Mouse (Mus musculus) CH12.LX (cell line): Measurements from ENCODE around the gene Cd33. TPM values are rescaled to one million over a fixed set of nuclear protein-coding genes. Genes with fewer than 3 reads are reported as not detected.

Experiments
- DNase-seq: peaks from one replicate; pipeline ENCODE4 v3.0.0-alpha.2; 2013; ENCODE audit errors: extremely low read depth
- H3K27ac ChIP-seq: 2 replicates; pipeline ENCODE4 v1.5.1; 2012; ENCODE audit warnings: low read depth, mild to moderate bottlenecking, control low read depth, moderate library complexity; ENCODE audit not compliant: insufficient read depth
- H3K27me3 ChIP-seq: replicated peaks from 2 replicates; pipeline ENCODE3; 2012; ENCODE audit warnings: inconsistent platforms
- H3K36me3 ChIP-seq, 2 experiments: replicated peaks in 1 of 2; 2 replicates each; pipeline versions ENCODE3 to v1.6.1; 2012; ENCODE audit warnings: inconsistent platforms in 1 of 2, low read length in 1 of 2, mild to moderate bottlenecking in 1 of 2, mixed read lengths in 1 of 2, moderate library complexity in 1 of 2; ENCODE audit not compliant: control insufficient read depth in 1 of 2, insufficient read depth in 1 of 2
- H3K4me1 ChIP-seq, 2 experiments: 2 replicates each; pipeline ENCODE4 v1.6.1; 2012; ENCODE audit warnings: inconsistent platforms in 1 of 2, moderate library complexity in 1 of 2; ENCODE audit not compliant: insufficient read depth in 2 of 2, control insufficient read depth in 1 of 2
- H3K4me2 ChIP-seq: 2 replicates; pipeline ENCODE4 v1.6.1; 2012; ENCODE audit warnings: low read depth, mild to moderate bottlenecking, control low read depth; ENCODE audit not compliant: poor library complexity, insufficient read depth, severe bottlenecking
- H3K4me3 ChIP-seq, 3 experiments: fragments of 150-350 bp in 1 of 3; sonication (generic) in 1 of 3; replicated peaks in 1 of 3; 2 replicates each; pipeline versions ENCODE3 to v1.5.1; 2011 to 2012; ENCODE audit warnings: low read depth in 2 of 3, low read length in 2 of 3, mild to moderate bottlenecking in 2 of 3, moderate library complexity in 2 of 3, control low read depth in 1 of 3, improper control_type of control experiment in 1 of 3, inconsistent platforms in 1 of 3, mixed read lengths in 1 of 3; ENCODE audit not compliant: poor library complexity in 1 of 3
- H3K79me2 ChIP-seq: replicated peaks from 2 replicates; pipeline ENCODE4 v1.6.1; 2012; ENCODE audit warnings: mild to moderate bottlenecking, moderate library complexity; ENCODE audit not compliant: control insufficient read depth, poor library complexity, insufficient read depth, severe bottlenecking; ENCODE audit errors: extremely low read depth
- H3K9ac ChIP-seq: 2 replicates; pipeline ENCODE4 v1.6.1; 2012; ENCODE audit warnings: low read depth, mild to moderate bottlenecking, control low read depth, moderate library complexity; ENCODE audit not compliant: insufficient read depth
- H3K9me3 ChIP-seq: replicated peaks from 2 replicates; pipeline ENCODE3; 2012; ENCODE audit warnings: low read length, inconsistent platforms, mixed read lengths
- CHD2 ChIP-seq: IDR thresholded peaks from 2 replicates; pipeline ENCODE4 v1.6.1; 2011; ENCODE audit warnings: low read length, improper control_type of control experiment
- CTCF ChIP-seq, 2 experiments: IDR thresholded peaks in 1 of 2; conservative IDR thresholded peaks in 1 of 2; 2 replicates each; pipeline ENCODE4 v1.5.1; 2011 to 2012; ENCODE audit warnings: low read depth in 2 of 2, low read length in 2 of 2, improper control_type of control experiment in 1 of 2, inconsistent platforms in 1 of 2, mild to moderate bottlenecking in 1 of 2, moderate library complexity in 1 of 2
- EP300 ChIP-seq: IDR thresholded peaks from 2 replicates; pipeline ENCODE4 v1.6.1; 2011; ENCODE audit warnings: low read length, improper control_type of control experiment
- ETS1 ChIP-seq: conservative IDR thresholded peaks from 2 replicates; pipeline ENCODE4 v1.6.1; 2012; ENCODE audit warnings: low read depth, mild to moderate bottlenecking, inconsistent platforms, low read length, improper control_type of control experiment, moderate library complexity
- GABPA ChIP-seq: IDR thresholded peaks from 2 replicates; pipeline ENCODE4 v1.6.1; 2012; ENCODE audit warnings: low read depth, low read length, improper control_type of control experiment, inconsistent platforms; ENCODE audit not compliant: insufficient replicate concordance
- HCFC1 ChIP-seq: IDR thresholded peaks from 2 replicates; pipeline ENCODE4 v1.6.1; 2012; ENCODE audit warnings: low read depth, mild to moderate bottlenecking, inconsistent platforms, low read length, improper control_type of control experiment
- MAX ChIP-seq: IDR thresholded peaks from 2 replicates; pipeline ENCODE4 v1.6.1; 2011; ENCODE audit warnings: low read length, improper control_type of control experiment
- NRF1 ChIP-seq: IDR thresholded peaks from 2 replicates; pipeline ENCODE4 v1.6.1; 2014; ENCODE audit warnings: low read depth, mild to moderate bottlenecking, inconsistent platforms, low read length, improper control_type of control experiment, moderate library complexity
- POLR2A ChIP-seq: IDR thresholded peaks from 2 replicates; pipeline ENCODE4 v1.6.1; 2011; ENCODE audit warnings: low read depth, mild to moderate bottlenecking, improper control_type of control experiment, low read length
- RCOR1 ChIP-seq: conservative IDR thresholded peaks from 2 replicates; pipeline ENCODE4 v1.6.1; 2012; ENCODE audit warnings: low read depth, mild to moderate bottlenecking, inconsistent platforms, low read length, improper control_type of control experiment
- SIN3A ChIP-seq: IDR thresholded peaks from 2 replicates; pipeline ENCODE4 v1.6.1; 2012; ENCODE audit warnings: low read length, improper control_type of control experiment, inconsistent platforms
- TCF12 ChIP-seq: IDR thresholded peaks from 2 replicates; pipeline ENCODE4 v1.6.1; 2014; ENCODE audit warnings: low read depth, mild to moderate bottlenecking, inconsistent platforms, low read length, improper control_type of control experiment
- USF1 ChIP-seq: IDR thresholded peaks from 2 replicates; pipeline ENCODE4 v1.6.1; 2014; ENCODE audit warnings: low read depth, mild to moderate bottlenecking, inconsistent platforms, low read length, improper control_type of control experiment
- USF2 ChIP-seq: conservative IDR thresholded peaks from 2 replicates; pipeline ENCODE4 v1.6.1; 2011; ENCODE audit warnings: low read depth, low read length, improper control_type of control experiment
- ZKSCAN1 ChIP-seq: IDR thresholded peaks from 2 replicates; pipeline ENCODE4 v1.6.1; 2012; ENCODE audit warnings: low read depth, inconsistent platforms, low read length, improper control_type of control experiment, borderline replicate concordance
- dilution Hi-C: fragments of 300-500 bp; cut with MboI; formaldehyde crosslinking; loops from 2 replicates; pipeline ENCODE4 v1.14.3; 2020; ENCODE audit warnings: low sequenced_read_pairs; ENCODE audit not compliant: extremely low pct_unique_long_range_greater_than_20kb, extremely low pct_ligation_motif_present
- in situ Hi-C: fragments of 300-500 bp; cut with MboI; formaldehyde crosslinking; loops from 3 replicates; pipeline ENCODE4 v1.14.3; 2019; ENCODE audit warnings: low sequenced_read_pairs, low pct_ligation_motif_present, low pct_unique_long_range_greater_than_20kb, mixed read lengths
- polyA plus RNA-seq: library from polyadenylated mRNA; unstranded; fragments of >175 nt; gene quantifications from 2 replicates; pipeline ENCODE4 v1.2.1, GENCODE M21; 2012; ENCODE audit warnings: low read depth; ENCODE audit not compliant: insufficient read length
- total RNA-seq, 2 experiments: library from RNA; depleted of rRNA; stranded (reverse); fragments of 300-350 nt in 1 of 2; fragments of >200 nt in 1 of 2; gene quantifications; 2 replicates each; pipeline ENCODE4 v1.2.3; 2012 to 2014

Cd33 gene
- total and polyA plus RNA-seq, 3 experiments = 0.08 to 0.40 (median 0.09) TPM

GRCm38 (mm10) chr7:43490861-43491260 is 53.4 kb downstream of the Cd33 start:
- Histone ChIP-seq H3K9ac (no peak overlapping the region), H3K4me1 (peaks cover 0 to 9% of the 10 kb centered on the region in 2 experiments; a peak in 1 of 4 replicates), H3K36me3 (no peaks in the 10 kb centered on the region), H3K4me2 (no peak overlapping the region), H3K27me3 (peaks cover 81% of the 10 kb centered on the region), H3K4me3 (no peak overlapping the region), H3K79me2 (no peaks in the 10 kb centered on the region), H3K27ac (no peak overlapping the region), H3K9me3 (peaks cover 2% of the 10 kb centered on the region)
- no peak for TF ChIP-seq MAX
- no peak for TF ChIP-seq HCFC1
- no peak for TF ChIP-seq CHD2
- TF ChIP-seq TCF12 = no peak
- TF ChIP-seq NRF1 = no peak
- dilution Hi-C loops = no loop called here
- in situ Hi-C loops = loop anchor here (25.0 kb wide), 1 partner anchor 296 kb away; the partner anchor contains the start of genes Klk10, Klk8 and Klk9
- no peak for DNase-seq

- Histone ChIP-seq H3K27ac (no peak overlapping the region), H3K36me3 (no peaks in the 10 kb centered on the region), H3K79me2 (no peaks in the 10 kb centered on the region), H3K4me1 (peaks cover 0 to 9% of the 10 kb centered on the region in 2 experiments; a peak in 1 of 4 replicates), H3K9me3 (peaks cover 2% of the 10 kb centered on the region), H3K27me3 (peaks cover 80% of the 10 kb centered on the region), H3K9ac (no peak overlapping the region), H3K4me2 (peak overlapping the region; percentile 51), H3K4me3 (no peak overlapping the region)
- DNase-seq = no peak
- TF ChIP-seq USF1 (no peak), EP300 (no peak), POLR2A (no peak), TCF12 (no peak), ZKSCAN1 (no peak), RCOR1 (no peak), CTCF (conservative IDR thresholded peaks at IDR 0.05 in 1 of 2, IDR thresholded peaks at IDR 0.05 in 1 of 2; ENCODE audit: low read depth in 2 of 2, low read length in 2 of 2) (no peak), GABPA (no peak), USF2 (no peak), ETS1 (no peak), SIN3A (no peak)
- in situ Hi-C loops (loop anchor here (25.0 kb wide), 1 partner anchor 297 kb away; the partner anchor contains the start of genes Klk10, Klk8 and Klk9), dilution Hi-C loops (no loop called here)
Observed at GRCm38 (mm10) chr7:43490182-43490584, 54.0 kb downstream of the Cd33 start.
